Mouse (Mus musculus) hematopoietic stem cell, adult 5-6 weeks (primary cell): ENCODE measurements around the gene Gm21863. TPM values are rescaled to one million over a fixed set of nuclear protein-coding genes. Genes with fewer than 3 reads are reported as not detected.
A peak's percentile ranks its signal among the peaks of the same experiment; 100 is the strongest.
"Not testable (repeated sequence)": the region's sequence is repeated elsewhere in the genome, so short reads cannot be mapped to it uniquely, and the experiment has no call there.

Experiments used
- ATAC-seq, 2 experiments: fragments of 125-278 bp in 1 of 2; replicated peaks in 1 of 2; 2 replicates each; pipeline ENCODE4 v1.8.0; 2016 to 2017; ENCODE audit warnings: inconsistent platforms in 2 of 2, mild to moderate bottlenecking in 2 of 2, moderate number of reproducible peaks in 2 of 2, low read depth in 1 of 2, moderate TSS enrichment in 1 of 2; ENCODE audit not compliant: low FRiP score in 2 of 2, poor library complexity in 2 of 2, severe bottlenecking in 2 of 2, insufficient read depth in 1 of 2, low TSS enrichment in 1 of 2
- total RNA-seq: library from RNA; stranded (forward); fragments of 172-1452, 232-1000 nt; gene quantifications from 2 replicates; pipeline ENCODE4 v1.2.3, GENCODE M21; 2017

Gm21863 gene
- total RNA-seq, result not detected in 2 replicates

DNA sequence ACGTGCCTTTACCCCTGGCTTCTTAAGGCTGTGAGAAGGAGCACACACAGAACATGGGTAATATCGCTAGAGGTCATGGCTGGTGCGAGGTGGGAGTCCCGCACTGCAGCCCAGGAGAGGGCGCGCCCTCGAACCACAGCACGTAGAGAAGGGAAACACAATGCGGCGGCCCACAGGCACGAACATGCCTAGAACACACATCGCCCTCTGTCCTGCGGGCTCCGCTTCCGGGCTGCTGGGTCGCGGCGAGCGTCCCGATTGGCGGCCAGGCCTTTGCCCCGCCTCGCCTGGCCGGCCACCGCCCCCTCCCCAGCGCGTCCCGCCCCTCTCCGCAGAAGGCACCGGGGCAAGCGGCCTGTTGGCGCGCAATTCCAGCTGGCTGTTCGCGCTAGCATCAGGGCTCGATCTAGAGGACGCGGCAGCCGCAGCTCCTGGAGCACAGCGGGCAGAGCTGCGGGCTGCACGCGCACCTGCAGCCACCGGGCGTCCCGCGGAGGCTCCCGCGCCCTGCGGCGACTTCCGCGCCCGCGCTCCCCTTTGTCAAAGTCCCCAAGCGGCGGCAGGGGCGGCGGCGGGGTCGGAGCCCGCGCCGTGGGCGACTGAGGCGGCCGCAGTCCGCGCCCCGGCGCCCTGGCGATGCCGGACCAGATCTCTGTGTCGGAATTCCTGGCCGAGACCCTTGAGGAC lies at the start of gene Gm21863:
Gm21863 (plus strand) TSS at position 637 of the 687 bp plus-strand sequence.
- peak; percentile 97 to 100 for ATAC-seq

DNA sequence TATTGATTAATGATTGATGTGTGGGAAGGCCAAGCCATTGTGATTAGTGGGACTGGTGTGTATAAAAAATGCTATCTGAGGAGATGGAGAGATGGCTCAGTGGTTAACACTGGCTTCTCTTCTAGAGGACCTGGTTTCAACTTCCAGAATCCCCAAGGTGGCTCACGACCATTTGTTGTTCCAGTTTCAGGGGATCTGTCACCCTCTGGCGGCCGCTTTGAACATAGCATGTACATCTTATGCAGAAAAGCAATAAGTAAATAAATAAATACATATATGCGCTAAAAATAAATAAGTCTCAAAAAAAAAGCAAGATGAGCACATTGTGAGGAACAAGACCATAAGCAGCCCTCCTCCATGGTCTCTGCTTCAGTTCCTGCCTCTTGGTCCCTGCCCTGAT lies 26.3 kb upstream of the Gm21863 start:
- not testable (repeated sequence) for ATAC-seq
